Mouse (Mus musculus) adrenal gland, postnatal 10 days (tissue): Measurements from ENCODE around the gene Scarb1. TPM values are rescaled to one million over a fixed set of nuclear protein-coding genes. Genes with fewer than 3 reads are reported as not detected.
"Not testable (repeated sequence)": the region's sequence is repeated elsewhere in the genome, so short reads cannot be mapped to it uniquely, and the experiment has no call there.

ENCODE experiments used
- DNase-seq: peaks from one replicate; pipeline ENCODE4 v3.0.0; 2021; ENCODE audit warnings: mixed read lengths
- long read RNA-seq, 2 experiments: library from polyadenylated mRNA; stranded (forward); transcript quantifications; one replicate each; pipeline ENCODE4 v2.0.0; 2021
- total RNA-seq, 2 experiments: library from RNA; stranded (reverse); gene quantifications; 2 replicates each; pipeline ENCODE4 v1.2.3; 2021

The Scarb1 gene
- 1,000 to 10,000 TPM in 1 of 2 experiments, 100 to 1,000 TPM in 1; 506 to 1,242 TPM for total RNA-seq
- long read RNA-seq, experiment 1, transcript Scarb1-209 (11 exons, 2,082 nt), result minor isoform, 23 of 1,538 reads
- long read RNA-seq, experiment 1, transcript Scarb1-201 (13 exons, 2,521 nt), result major isoform, 1,082 of 1,538 reads
- long read RNA-seq, experiment 1, transcript Scarb1-204 (3 exons, 469 nt), result minor isoform, 19 of 1,538 reads
- long read RNA-seq, experiment 1, transcript Scarb1-202 (12 exons, 2,367 nt), result minor isoform, 83 of 1,538 reads
- long read RNA-seq, experiment 1, partial matches to known transcripts, result 156 of 1,538 reads
- long read RNA-seq, experiment 1, other reads (novel, unspliced or antisense), result 175 of 1,538 reads
- long read RNA-seq, experiment 2, transcript Scarb1-201 (13 exons, 2,521 nt), result major isoform, 185 of 281 reads
- long read RNA-seq, experiment 2, transcript Scarb1-202 (12 exons, 2,367 nt), result minor isoform, 13 of 281 reads
- long read RNA-seq, experiment 2, transcript Scarb1-204 (3 exons, 469 nt), result minor isoform, 8 of 281 reads
- long read RNA-seq, experiment 2, partial matches to known transcripts, result 68 of 281 reads
- long read RNA-seq, experiment 2, other reads (novel, unspliced or antisense), result 7 of 281 reads

GRCm38 (mm10) chr5:125340547-125341262 is at the start of gene Scarb1:
Scarb1 (minus strand) TSS chr5:125341094.
- peak; percentile 97 for DNase-seq

GRCm38 (mm10) chr5:125389579-125390441 is 48.9 kb upstream of the Scarb1 start, which contains the start of gene Ubc:
Ubc (minus strand) TSS chr5:125390202.
- peak; percentile 94 for DNase-seq

GRCm38 (mm10) chr5:125389131-125389578 is 48.3 kb upstream of the Scarb1 start, which contains the start of gene Gm10382:
Gm10382 (plus strand) TSS chr5:125389322.
- DNase-seq, result peak; percentile 91

GRCm38 (mm10) chr5:125388358-125389092 is 47.6 kb upstream of the Scarb1 start:
- no peak for DNase-seq

- DNase-seq, result not testable (repeated sequence)
Observed at GRCm38 (mm10) chr5:125387295-125387694, 46.4 kb upstream of the Scarb1 start.

GRCm38 (mm10) chr5:125385215-125385940 is 44.5 kb upstream of the Scarb1 start:
- no peak for DNase-seq

- DNase-seq, result no peak
Observed at GRCm38 (mm10) chr5:125384512-125385214, 43.8 kb upstream of the Scarb1 start.

- no peak for DNase-seq
Observed at GRCm38 (mm10) chr5:125383637-125384420, 42.9 kb upstream of the Scarb1 start.

- DNase-seq, result peak; percentile 74
Observed at GRCm38 (mm10) chr5:125382673-125383558, 42.0 kb upstream of the Scarb1 start.

- DNase-seq, result no peak
Observed at GRCm38 (mm10) chr5:125381954-125382672, 41.2 kb upstream of the Scarb1 start.

GRCm38 (mm10) chr5:125378919-125379318 is 38.0 kb upstream of the Scarb1 start:
- no peak for DNase-seq

GRCm38 (mm10) chr5:125377214-125377613 is 36.3 kb upstream of the Scarb1 start:
- no peak for DNase-seq

GRCm38 (mm10) chr5:125375871-125376270 is 35.0 kb upstream of the Scarb1 start:
- no peak for DNase-seq

GRCm38 (mm10) chr5:125372027-125372426 is 31.1 kb upstream of the Scarb1 start:
- DNase-seq, result no peak

- no peak for DNase-seq
Observed at GRCm38 (mm10) chr5:125370950-125371693, 30.2 kb upstream of the Scarb1 start.

GRCm38 (mm10) chr5:125368568-125368967 is 27.7 kb upstream of the Scarb1 start:
- peak; percentile 78 for DNase-seq
